Mouse (Mus musculus) embryonic facial prominence, embryonic 13.5 days (tissue): ENCODE data around the gene Hdx. TPM values are rescaled to one million over a fixed set of nuclear protein-coding genes. Genes with fewer than 3 reads are reported as not detected.

Experiments used
- ATAC-seq: fragments of 200-750 bp; cut with Nextera tagmentation; 2 replicates; pipeline ENCODE4 v1.8.0; 2017; ENCODE audit warnings: low read depth; ENCODE audit not compliant: insufficient number of reproducible peaks, insufficient read depth, low FRiP score, low TSS enrichment
- H3K27ac ChIP-seq: fragments of 300-500 bp; sonication (generic); 2 replicates; pipeline ENCODE4 v1.5.1; 2015; ENCODE audit warnings: moderate library complexity, mild to moderate bottlenecking, inconsistent platforms
- H3K27me3 ChIP-seq: fragments of 300-500 bp; sonication (generic); 2 replicates; pipeline ENCODE4 v1.6.1; 2015; ENCODE audit warnings: mild to moderate bottlenecking, inconsistent platforms
- H3K36me3 ChIP-seq: fragments of 300-500 bp; sonication (generic); 2 replicates; pipeline ENCODE4 v1.6.1; 2015; ENCODE audit warnings: mild to moderate bottlenecking, inconsistent platforms
- H3K4me1 ChIP-seq: fragments of 300-500 bp; sonication (generic); 2 replicates; pipeline ENCODE4 v1.6.1; 2015; ENCODE audit warnings: inconsistent platforms
- H3K4me2 ChIP-seq: fragments of 300-500 bp; sonication (generic); 2 replicates; pipeline ENCODE4 v1.6.1; 2015; ENCODE audit warnings: moderate library complexity, mild to moderate bottlenecking, inconsistent platforms
- H3K4me3 ChIP-seq: fragments of 300-500 bp; sonication (generic); 2 replicates; pipeline ENCODE4 v1.5.1; 2015; ENCODE audit warnings: mild to moderate bottlenecking, inconsistent platforms
- H3K9ac ChIP-seq: fragments of 300-500 bp; sonication (generic); 2 replicates; pipeline ENCODE4 v1.6.1; 2015; ENCODE audit warnings: mild to moderate bottlenecking, inconsistent platforms
- H3K9me3 ChIP-seq: fragments of 300-500 bp; sonication (generic); 2 replicates; pipeline ENCODE4 v1.6.1; 2016; ENCODE audit warnings: inconsistent platforms
- WGBS: fragments of 180-500 bp; shearing (Covaris S2); methylation state at CpG from one replicate; pipeline ENCODE4 v1.1.7; 2015; ENCODE audit warnings: mixed read lengths; 5-methylcytosine and 5-hydroxymethylcytosine counted together
- polyA plus RNA-seq: library from polyadenylated mRNA; unstranded; fragments of >200 nt; fragmentation: Nextera tagmentation; extraction: Ambion mirVana; gene quantifications from 2 replicates; pipeline ENCODE4 v1.2.1, GENCODE M21; 2015

Hdx gene
- 0.85 and 1.2 TPM in 2 replicates for polyA plus RNA-seq

DNA sequence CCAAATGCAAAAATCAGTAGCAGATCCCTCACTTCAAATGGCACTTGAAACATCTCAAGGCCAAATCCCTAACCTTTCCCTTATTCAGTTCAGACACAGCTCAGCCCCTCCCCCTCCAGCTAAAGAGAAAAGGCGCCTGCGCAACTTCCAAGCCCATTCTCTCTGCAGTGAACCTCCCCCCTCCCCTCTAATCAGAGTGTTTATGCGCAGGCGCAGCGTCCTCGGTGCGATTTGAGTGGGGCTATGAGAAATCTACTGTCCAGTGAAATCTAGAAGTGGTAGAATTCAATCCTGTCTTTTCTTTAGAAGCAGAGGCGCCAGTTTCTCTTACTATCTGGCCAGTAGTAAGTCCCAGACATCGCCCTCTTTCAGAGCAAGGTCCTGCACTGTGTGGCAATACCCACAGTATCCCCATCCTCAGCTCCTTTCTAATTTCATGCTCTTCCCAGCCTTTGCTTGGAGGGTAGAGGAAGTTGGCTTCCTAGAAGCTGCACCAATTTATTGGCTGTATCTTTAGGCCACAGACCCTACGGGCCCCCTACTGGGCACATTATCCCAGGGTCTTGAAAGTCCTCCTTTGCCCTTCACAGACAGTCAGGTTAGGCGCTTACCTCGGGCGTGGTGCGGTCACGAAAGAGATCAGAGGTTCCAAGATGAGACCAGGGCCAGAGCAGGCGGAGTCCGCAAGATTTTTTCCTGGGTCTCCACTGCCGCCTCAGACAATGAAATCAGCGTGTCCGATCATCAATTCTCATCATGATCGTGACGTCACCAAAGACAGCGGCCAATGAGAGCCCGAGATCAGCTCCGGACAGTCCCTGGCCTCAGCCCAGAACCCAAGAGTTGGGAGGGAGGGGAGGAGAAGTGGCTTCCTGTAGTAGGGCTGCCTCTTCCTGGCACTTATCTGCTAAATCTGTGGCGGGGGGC lies at the start of gene Hdx:
Gene Hdx, minus strand, starts transcription at position 724 of the 927 bp plus-strand sequence.
- peak; percentile 82 for ATAC-seq
- peak within 1 kb of the TSS; percentile 60 for H3K4me2 ChIP-seq
- H3K4me1 ChIP-seq = no peaks in the 10 kb centered on the region
- peak within 1 kb of the TSS; percentile 50 for H3K4me3 ChIP-seq
- H3K27me3 ChIP-seq = no peaks in the 10 kb centered on the region
- H3K36me3 ChIP-seq = no peaks in the 10 kb centered on the region
- H3K9ac ChIP-seq = peak within 1 kb of the TSS; percentile 66
- H3K27ac ChIP-seq = peak within 1 kb of the TSS; percentile 57; the same call in 1 of the 2 replicates
- no peaks in the 10 kb centered on the region for H3K9me3 ChIP-seq
- WGBS = 20% methylated on average over 26 of the region's 26 CpGs

GRCm38 (mm10) chrX:111685665-111686064 lies 11.2 kb downstream of the Hdx start:
- Histone ChIP-seq H3K4me2 (no peak overlapping the region), H3K9me3 (no peaks in the 10 kb centered on the region), H3K27ac (no peak overlapping the region), H3K4me1 (no peaks in the 10 kb centered on the region), H3K4me3 (no peak overlapping the region), H3K9ac (no peak overlapping the region), H3K36me3 (no peaks in the 10 kb centered on the region), H3K27me3 (no peaks in the 10 kb centered on the region)
- no peak for ATAC-seq
- 56% methylated on average over 3 of the region's 3 CpGs for WGBS

- no peak for ATAC-seq
- no peak overlapping the region for H3K27ac ChIP-seq
- H3K9me3 ChIP-seq = no peaks in the 10 kb centered on the region
- no peaks in the 10 kb centered on the region for H3K27me3 ChIP-seq
- no peak overlapping the region for H3K9ac ChIP-seq
- WGBS = 80% methylated on average over 3 of the region's 3 CpGs
- H3K36me3 ChIP-seq = no peaks in the 10 kb centered on the region
- H3K4me3 ChIP-seq = no peak overlapping the region
- no peaks in the 10 kb centered on the region for H3K4me1 ChIP-seq
- no peak overlapping the region for H3K4me2 ChIP-seq
Measured at GRCm38 (mm10) chrX:111671685-111672084, 25.2 kb downstream of the Hdx start.

- no peaks in the 10 kb centered on the region for H3K27me3 ChIP-seq
- 74% methylated on average over 5 of the region's 5 CpGs for WGBS
- H3K4me3 ChIP-seq = no peak overlapping the region
- H3K4me2 ChIP-seq = no peak overlapping the region
- no peak overlapping the region for H3K9ac ChIP-seq
- no peaks in the 10 kb centered on the region for H3K9me3 ChIP-seq
- H3K36me3 ChIP-seq = no peaks in the 10 kb centered on the region
- ATAC-seq = no peak
- no peak overlapping the region for H3K27ac ChIP-seq
- H3K4me1 ChIP-seq = no peaks in the 10 kb centered on the region
Measured at GRCm38 (mm10) chrX:111660381-111660780, 36.5 kb downstream of the Hdx start.

GRCm38 (mm10) chrX:111658671-111659070 lies 38.2 kb downstream of the Hdx start:
- no peak overlapping the region for H3K9ac ChIP-seq
- H3K4me3 ChIP-seq = no peak overlapping the region
- no peak overlapping the region for H3K27ac ChIP-seq
- H3K27me3 ChIP-seq = no peaks in the 10 kb centered on the region
- H3K4me1 ChIP-seq = no peaks in the 10 kb centered on the region
- ATAC-seq = no peak
- WGBS = 87% methylated on average over 4 of the region's 4 CpGs
- H3K36me3 ChIP-seq = no peaks in the 10 kb centered on the region
- H3K4me2 ChIP-seq = no peak overlapping the region
- H3K9me3 ChIP-seq = no peaks in the 10 kb centered on the region

DNA sequence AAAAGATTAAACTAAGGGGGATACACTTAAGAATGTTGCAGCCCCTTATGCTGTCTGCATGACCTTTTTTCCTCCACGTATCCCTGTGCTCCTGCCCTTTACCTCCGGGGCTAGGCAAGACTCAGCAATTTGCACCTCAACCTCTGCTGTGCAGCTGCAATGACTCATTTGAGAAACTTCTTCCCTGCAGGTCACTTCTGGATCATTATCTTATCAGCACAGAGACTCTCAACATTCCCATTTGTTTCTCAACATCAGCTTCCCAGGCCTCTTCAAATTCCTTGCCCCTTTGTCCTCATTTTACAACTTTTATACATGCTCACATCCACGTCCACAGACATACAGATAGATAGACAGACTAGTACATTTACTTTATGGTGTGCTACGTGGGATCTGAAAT lies 51.9 kb downstream of the Hdx start:
- Histone ChIP-seq H3K36me3 (no peaks in the 10 kb centered on the region), H3K9ac (no peak overlapping the region), H3K27ac (no peak overlapping the region), H3K9me3 (no peaks in the 10 kb centered on the region), H3K4me1 (no peaks in the 10 kb centered on the region), H3K27me3 (no peaks in the 10 kb centered on the region), H3K4me2 (no peak overlapping the region), H3K4me3 (no peak overlapping the region)
- WGBS = 79% methylated on average over 4 of the region's 4 CpGs
- ATAC-seq = no peak

- Histone ChIP-seq H3K9me3 (no peaks in the 10 kb centered on the region), H3K9ac (no peak overlapping the region), H3K4me2 (no peak overlapping the region), H3K36me3 (no peaks in the 10 kb centered on the region), H3K27me3 (no peaks in the 10 kb centered on the region), H3K4me1 (no peaks in the 10 kb centered on the region), H3K27ac (no peak overlapping the region), H3K4me3 (no peak overlapping the region)
- no peak for ATAC-seq
- WGBS = 87% methylated on average over 5 of the region's 5 CpGs
Measured at GRCm38 (mm10) chrX:111640616-111641015, 56.3 kb downstream of the Hdx start.

GRCm38 (mm10) chrX:111597631-111598161 lies 99.2 kb downstream of the Hdx start:
- no peak overlapping the region for H3K4me2 ChIP-seq
- no peak for ATAC-seq
- no peaks in the 10 kb centered on the region for H3K4me1 ChIP-seq
- H3K4me3 ChIP-seq = no peak overlapping the region
- H3K27ac ChIP-seq = no peak overlapping the region
- WGBS = 67% methylated on average over 2 of the region's 2 CpGs
- H3K9me3 ChIP-seq = no peaks in the 10 kb centered on the region
- no peak overlapping the region for H3K9ac ChIP-seq
- H3K36me3 ChIP-seq = no peaks in the 10 kb centered on the region
- H3K27me3 ChIP-seq = no peaks in the 10 kb centered on the region

DNA sequence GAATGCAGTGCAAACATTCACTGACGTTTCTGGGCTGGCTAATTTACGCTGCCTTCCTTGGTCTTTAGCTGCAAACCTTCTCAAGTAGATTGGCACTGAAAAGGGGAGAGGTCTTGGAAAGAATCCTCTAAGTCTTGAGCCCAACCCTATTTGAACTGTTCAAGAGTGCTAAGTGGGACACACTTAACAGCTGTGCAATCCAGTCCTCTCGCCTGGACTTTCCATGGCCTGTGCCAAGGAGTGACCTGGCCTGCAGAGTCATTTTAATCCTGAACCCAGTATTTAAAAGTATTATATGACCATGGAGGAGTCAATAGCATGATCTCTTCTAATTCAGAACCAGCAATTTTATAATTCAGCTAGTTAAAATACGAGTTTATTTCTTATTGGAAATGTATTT lies 109.3 kb downstream of the Hdx start:
- Histone ChIP-seq H3K9me3 (no peaks in the 10 kb centered on the region), H3K27ac (no peak overlapping the region), H3K9ac (no peak overlapping the region), H3K4me2 (no peak overlapping the region), H3K4me1 (no peaks in the 10 kb centered on the region), H3K36me3 (no peaks in the 10 kb centered on the region), H3K4me3 (no peak overlapping the region), H3K27me3 (no peaks in the 10 kb centered on the region)
- ATAC-seq = no peak
- 70% methylated on average over 4 of the region's 4 CpGs for WGBS

DNA sequence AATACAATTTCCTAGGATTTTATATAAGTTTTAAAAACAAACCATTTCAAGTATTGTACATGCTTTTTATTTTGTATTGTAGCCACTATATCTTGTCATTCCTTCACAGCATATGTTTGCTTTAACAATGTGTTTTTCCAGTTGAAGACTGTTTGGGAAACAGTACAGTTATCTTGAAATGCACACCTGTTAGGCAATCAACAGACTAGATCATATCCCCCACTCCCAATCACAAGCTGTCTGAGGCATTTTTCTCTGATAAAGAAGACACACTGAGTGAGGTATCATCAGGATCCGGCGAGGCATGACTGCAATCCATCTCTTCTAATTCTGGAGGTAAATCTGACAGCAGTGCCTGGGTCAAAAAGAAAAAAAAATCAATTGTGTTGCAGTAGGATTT lies 119.8 kb downstream of the Hdx start:
- H3K9me3 ChIP-seq = no peaks in the 10 kb centered on the region
- H3K27me3 ChIP-seq = no peaks in the 10 kb centered on the region
- no peak overlapping the region for H3K4me3 ChIP-seq
- H3K4me1 ChIP-seq = no peaks in the 10 kb centered on the region
- H3K4me2 ChIP-seq = no peak overlapping the region
- no peak overlapping the region for H3K27ac ChIP-seq
- no peak for ATAC-seq
- H3K36me3 ChIP-seq = no peaks in the 10 kb centered on the region
- WGBS = 87% methylated on average over 2 of the region's 2 CpGs
- no peak overlapping the region for H3K9ac ChIP-seq

- H3K36me3 ChIP-seq = no peaks in the 10 kb centered on the region
- 62% methylated on average over 10 of the region's 10 CpGs for WGBS
- no peak within 1 kb of the TSS for H3K4me2 ChIP-seq
- H3K27me3 ChIP-seq = no peaks in the 10 kb centered on the region
- H3K27ac ChIP-seq = no peak within 1 kb of the TSS
- no peaks in the 10 kb centered on the region for H3K4me1 ChIP-seq
- no peak within 1 kb of the TSS for H3K9ac ChIP-seq
- no peak within 1 kb of the TSS for H3K4me3 ChIP-seq
- H3K9me3 ChIP-seq = no peaks in the 10 kb centered on the region
- ATAC-seq = no peak
Measured at GRCm38 (mm10) chrX:111537859-111538258, 159.0 kb downstream of the Hdx start, which contains the start of gene Rps6ka6. Gene Rps6ka6, minus strand, starts transcription at chrX:111537959.
